Mouse (Mus musculus): ENCODE data around the gene Polrmt.

The Polrmt gene

GRCm38 (mm10) chr10:79743161-79743560 is 3.2 kb downstream of the Polrmt start:
- in situ Hi-C loops (cut with MboI, MseI): no loop called here

GRCm38 (mm10) chr10:79740863-79741262 is 5.5 kb downstream of the Polrmt start:
- in situ Hi-C loops (cut with MboI, MseI): no loop called here

- in situ Hi-C loops (cut with MboI, MseI): no loop called here
Measured at GRCm38 (mm10) chr10:79739234-79739633, 7.1 kb downstream of the Polrmt start.

GRCm38 (mm10) chr10:79738259-79738658 is 8.1 kb downstream of the Polrmt start:
- in situ Hi-C loops (cut with MboI, MseI): no loop called here

- in situ Hi-C loops (cut with MboI, MseI): no loop called here
Measured at GRCm38 (mm10) chr10:79736706-79737105, 9.7 kb downstream of the Polrmt start.

- in situ Hi-C loops (cut with MboI, MseI): no loop called here
Measured at GRCm38 (mm10) chr10:79735361-79735760, 11.0 kb downstream of the Polrmt start.

- in situ Hi-C loops (cut with MboI, MseI): no loop called here
Measured at GRCm38 (mm10) chr10:79733847-79734246, 12.5 kb downstream of the Polrmt start.

- in situ Hi-C loops (cut with MboI, MseI): no loop called here
Measured at GRCm38 (mm10) chr10:79732500-79732899, 13.9 kb downstream of the Polrmt start.

- in situ Hi-C loops (cut with MboI, MseI): no loop called here
Measured at GRCm38 (mm10) chr10:79729357-79729965, 16.9 kb downstream of the Polrmt start.

- in situ Hi-C loops (cut with MboI, MseI): no loop called here
Measured at GRCm38 (mm10) chr10:79728323-79729249, 17.8 kb downstream of the Polrmt start.

- in situ Hi-C loops (cut with MboI, MseI): no loop called here
Measured at GRCm38 (mm10) chr10:79726090-79726489, 20.3 kb downstream of the Polrmt start.

- in situ Hi-C loops (cut with MboI, MseI): no loop called here
Measured at GRCm38 (mm10) chr10:79723692-79724091, 22.7 kb downstream of the Polrmt start.

- in situ Hi-C loops (cut with MboI, MseI): no loop called here
Measured at GRCm38 (mm10) chr10:79723047-79723446, 23.3 kb downstream of the Polrmt start.

- in situ Hi-C loops (cut with MboI, MseI): no loop called here
Measured at GRCm38 (mm10) chr10:79721089-79721488, 25.3 kb downstream of the Polrmt start.

- in situ Hi-C loops (cut with MboI, MseI): no loop called here
Measured at GRCm38 (mm10) chr10:79717640-79718357, 28.6 kb downstream of the Polrmt start.

GRCm38 (mm10) chr10:79716988-79717355 is 29.4 kb downstream of the Polrmt start:
- in situ Hi-C loops (cut with MboI, MseI): no loop called here

- in situ Hi-C loops (cut with MboI, MseI): no loop called here
Measured at GRCm38 (mm10) chr10:79716254-79716987, 30.0 kb downstream of the Polrmt start, which contains the start of gene Hcn2. TSS of gene Hcn2 (plus strand) at chr10:79716634.

- in situ Hi-C loops (cut with MboI, MseI): no loop called here
Measured at GRCm38 (mm10) chr10:79714996-79715395, 31.4 kb downstream of the Polrmt start.

GRCm38 (mm10) chr10:79713163-79713562 is 33.2 kb downstream of the Polrmt start:
- in situ Hi-C loops (cut with MboI, MseI): no loop called here

- in situ Hi-C loops (cut with MboI, MseI): no loop called here
Measured at GRCm38 (mm10) chr10:79712499-79713126, 33.8 kb downstream of the Polrmt start.

- in situ Hi-C loops (cut with MboI, MseI): no loop called here
Measured at GRCm38 (mm10) chr10:79712029-79712428, 34.4 kb downstream of the Polrmt start.

All from T-helper 2 cell (primary cell).